Mouse (Mus musculus) C2C12 (cell line): ENCODE measurements around the gene Slc9a1.

Experiments
- CEBPB ChIP-seq: IDR thresholded peaks from one replicate; pipeline ENCODE4 v1.6.1; 2011; ENCODE audit warnings: low read depth, mild to moderate bottlenecking, control low read depth, moderate library complexity
- CTCF ChIP-seq: IDR thresholded peaks from one replicate; pipeline ENCODE4 v1.5.1; 2011; ENCODE audit not compliant: control insufficient read depth, insufficient read depth, insufficient read length
- MAX ChIP-seq: IDR thresholded peaks from one replicate; pipeline ENCODE4 v1.6.1; 2011; ENCODE audit warnings: mild to moderate bottlenecking, control low read depth
- MYOD1 ChIP-seq: IDR thresholded peaks from one replicate; pipeline ENCODE4 v1.6.1; 2011; ENCODE audit warnings: low read depth; ENCODE audit not compliant: control insufficient read depth, insufficient read length
- MYOG ChIP-seq: IDR thresholded peaks from one replicate; pipeline ENCODE4 v1.6.1; 2011; ENCODE audit not compliant: control insufficient read depth, insufficient read length; ENCODE audit errors: extremely low read depth
- USF1 ChIP-seq: IDR thresholded peaks from one replicate; pipeline ENCODE4 v1.6.1; 2011; ENCODE audit warnings: low read depth, mild to moderate bottlenecking, control low read depth, moderate library complexity

GRCm38 (mm10) chr4:133344112-133344511 lies 25.4 kb upstream of the Slc9a1 start:
- no peak for TF ChIP-seq MYOG
- TF ChIP-seq CTCF: peak; percentile 7
- TF ChIP-seq MYOD1: no peak
- TF ChIP-seq MAX: no peak
- no peak for TF ChIP-seq CEBPB
- TF ChIP-seq USF1: no peak
